18 mouse cellular contexts compared by ENCODE assay signal in the genomic region with DNA sequence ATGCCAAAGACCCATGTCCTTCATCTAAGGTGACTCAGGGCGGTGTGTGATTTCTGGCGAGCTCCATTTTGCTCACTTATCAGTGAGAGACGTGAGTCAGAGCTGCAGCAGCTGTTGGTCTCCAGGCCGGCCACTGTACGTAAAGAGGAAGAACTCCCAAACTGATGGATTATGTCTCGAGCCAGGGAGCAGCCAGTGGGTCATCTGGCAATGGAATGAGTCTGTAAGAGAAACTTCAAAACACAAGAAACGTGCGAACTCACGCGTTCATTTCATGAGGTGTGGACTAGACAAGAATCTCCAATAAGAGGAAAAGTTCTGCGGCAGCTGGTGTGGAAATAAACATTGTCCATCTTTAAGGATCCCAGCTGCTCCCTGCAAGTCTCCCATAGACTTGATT.
DNase-seq lines count a peak whose midpoint lies in the region; ATAC-seq and TF ChIP-seq lines count a peak whose summit lies in the region.
"Had no signal": no experiment of that assay in that cellular context is flagged by ENCODE, and none has a peak within 500 bp of the region (broad histone marks: within the 10 kb centered on the region; RNA-seq: fewer than 3 reads in every experiment).

No protein-coding gene starts in this region.

- peak; percentile 35 for DNase-seq in kidney, postnatal 10 days
- DNase-seq in kidney, adult 2 months, result no peak
- peak; percentile 54 for DNase-seq in MEL (ENCODE audit: low read depth, low spot score)
- no peak for DNase-seq in ovary, postnatal 36 days (ENCODE audit: low spot score)
- DNase-seq in cerebellum, adult 2 months, result no peak
- no peak for DNase-seq in neural tube, embryonic 10.5 days (ENCODE audit: extremely low spot score, low spot score)
- DNase-seq: cerebellum, postnatal 25 days; kidney, postnatal 25 days; liver; liver, postnatal 0 days; right cerebral cortex, postnatal 25 days; thymus, postnatal 4 days had no signal

- no peaks in the 10 kb centered on the region for H3K79me2 ChIP-seq in C2C12 (ENCODE audit: control insufficient read depth, insufficient read depth)
- no peaks in the 10 kb centered on the region for H3K79me2 ChIP-seq in MEL (ENCODE audit: control insufficient read depth, insufficient read depth, low read length, poor library complexity)

- TF ChIP-seq RAD21 in MEL (IDR thresholded peaks at IDR 0.05; ENCODE audit: low read depth, low read length), result no peak

- ATAC-seq in intestine, embryonic 16.5 days, result peak; percentile 41
- ATAC-seq: CD4-positive, CD25-positive, alpha-beta regulatory T cell, adult 4 months; liver, postnatal 0 days had no signal

- no peaks in the 10 kb centered on the region for H3K36me3 ChIP-seq in kidney, adult 2 months (ENCODE audit: control insufficient read depth, insufficient read depth, low read length)
- H3K36me3 ChIP-seq in C2C12 (ENCODE audit: control insufficient read depth, insufficient read depth) (no peaks in the 10 kb centered on the region), MEL (ENCODE audit: control insufficient read depth in 1 of 2, insufficient read depth in 2 of 2, low read length in 2 of 2) (peaks cover 0 to 12% of the 10 kb centered on the region in 2 experiments; a peak in 2 of 4 replicates)
- H3K36me3 ChIP-seq in intestine, embryonic 16.5 days (ENCODE audit: control insufficient read depth, insufficient read depth, low read length), result no peaks in the 10 kb centered on the region
- H3K36me3 ChIP-seq: forebrain, embryonic 12.5 days; G1E; hindbrain, embryonic 10.5 days had no signal

- no peak overlapping the region for H3ac ChIP-seq in C2C12 (ENCODE audit: control insufficient read depth, insufficient read length, low read depth)

- H3K4me1 ChIP-seq in kidney, adult 2 months (ENCODE audit: control insufficient read depth, insufficient read depth, low read length), result no peaks in the 10 kb centered on the region
- peaks cover 0 to 17% of the 10 kb centered on the region in 2 experiments; a peak in 3 of 4 replicates for H3K4me1 ChIP-seq in MEL (ENCODE audit: control insufficient read depth in 1 of 2, insufficient read depth in 2 of 2, low read length in 2 of 2)
- H3K4me1 ChIP-seq in intestine, embryonic 16.5 days (ENCODE audit: control insufficient read depth, insufficient read depth, low read length), result peaks cover 3% of the 10 kb centered on the region
- H3K4me1 ChIP-seq in cerebellum, adult 2 months (ENCODE audit: control insufficient read depth, insufficient read depth, low read length), result no peaks in the 10 kb centered on the region

- H3K27ac ChIP-seq in kidney, adult 2 months (ENCODE audit: insufficient read depth, low read depth, low read length), result no peak overlapping the region
- no peak overlapping the region for H3K27ac ChIP-seq in MEL (ENCODE audit: control insufficient read depth, low read depth, low read length)
- H3K27ac ChIP-seq in intestine, embryonic 16.5 days (ENCODE audit: low read length), result no peak overlapping the region
- no peak overlapping the region for H3K27ac ChIP-seq in cerebellum, adult 2 months (ENCODE audit: insufficient read depth, low read length)
- H3K27ac ChIP-seq: forebrain, embryonic 12.5 days; hindbrain, embryonic 10.5 days had no signal

- H3K9ac ChIP-seq in MEL (ENCODE audit: control insufficient read depth, low read depth, low read length, poor library complexity, severe bottlenecking), result no peak overlapping the region
- H3K9ac ChIP-seq in intestine, embryonic 16.5 days (ENCODE audit: low read depth, low read length), result no peak overlapping the region
- H3K9ac ChIP-seq: forebrain, embryonic 12.5 days; liver, postnatal 0 days had no signal

- no peaks in the 10 kb centered on the region for H3K9me3 ChIP-seq in MEL (replicated peaks; ENCODE audit: insufficient read depth, low read length)
- H3K9me3 ChIP-seq in intestine, embryonic 16.5 days (ENCODE audit: control insufficient read depth, low read length), result no peaks in the 10 kb centered on the region
- H3K9me3 ChIP-seq: forebrain, embryonic 12.5 days had no signal

- no peak for TF ChIP-seq CTCF in kidney, adult 2 months (conservative IDR thresholded peaks at IDR 0.05; ENCODE audit: insufficient read depth, insufficient read length, low read depth, low read length)
- TF ChIP-seq CTCF in C2C12 (IDR thresholded peaks at IDR 0.05; ENCODE audit: control insufficient read depth, insufficient read depth, insufficient read length) (no peak), MEL (IDR thresholded peaks at IDR 0.05 in 2 of 3, conservative IDR thresholded peaks at IDR 0.05 in 1 of 3; ENCODE audit: control insufficient read depth in 1 of 3, insufficient read depth in 1 of 3, low read depth in 2 of 3, low read length in 3 of 3, poor library complexity in 1 of 3, severe bottlenecking in 1 of 3) (no peak)
- TF ChIP-seq CTCF in cerebellum, adult 2 months (IDR thresholded peaks at IDR 0.05; ENCODE audit: borderline replicate concordance, insufficient read depth, low read depth, low read length), result no peak

- H3K27me3 ChIP-seq in kidney, adult 2 months (replicated peaks; ENCODE audit: control insufficient read depth, insufficient read depth, low read length), result no peaks in the 10 kb centered on the region
- H3K27me3 ChIP-seq in C2C12 (ENCODE audit: control insufficient read depth, insufficient read depth, insufficient read length) (no peaks in the 10 kb centered on the region), MEL (ENCODE audit: control insufficient read depth in 1 of 2, insufficient read depth in 2 of 2, low read length in 2 of 2) (no peaks in the 10 kb centered on the region)
- no peaks in the 10 kb centered on the region for H3K27me3 ChIP-seq in intestine, embryonic 16.5 days (replicated peaks; ENCODE audit: control insufficient read depth, insufficient read depth, low read length)
- no peaks in the 10 kb centered on the region for H3K27me3 ChIP-seq in cerebellum, adult 2 months (ENCODE audit: control insufficient read depth, insufficient read depth, low read length)
- H3K27me3 ChIP-seq: forebrain, embryonic 12.5 days had no signal

- 0 out of 4 replicates have a peak, but pooled peaks of 1 of the 2 experiments have one; percentile 14 for TF ChIP-seq EP300 in MEL (IDR thresholded peaks at IDR 0.05; ENCODE audit: low read depth in 1 of 2, low read length in 2 of 2)

- WGBS in kidney, adult 2 months, result 73% methylated on average over 11 of the region's 11 CpGs
- WGBS in intestine, embryonic 16.5 days, result 44% methylated on average over 11 of the region's 11 CpGs
- 74% methylated on average over 11 of the region's 11 CpGs for WGBS in cerebellum, adult 2 months

- H3K4me3 ChIP-seq in kidney, adult 2 months (ENCODE audit: insufficient read depth, low read depth, low read length), result no peak overlapping the region
- H3K4me3 ChIP-seq in C2C12 (ENCODE audit: insufficient read depth, poor library complexity, severe bottlenecking) (no peak overlapping the region), MEL (ENCODE audit: control insufficient read depth in 1 of 2, insufficient read depth in 1 of 2, low read depth in 2 of 2, low read length in 2 of 2) (no peak overlapping the region)
- H3K4me3 ChIP-seq in intestine, embryonic 16.5 days (ENCODE audit: low read length), result no peak overlapping the region
- H3K4me3 ChIP-seq in cerebellum, adult 2 months (replicated peaks; ENCODE audit: insufficient read depth, low read depth, low read length), result no peak overlapping the region
- H3K4me3 ChIP-seq: forebrain, embryonic 12.5 days; hindbrain, embryonic 10.5 days had no signal

- TF ChIP-seq POLR2A in kidney, adult 2 months (IDR thresholded peaks at IDR 0.05; ENCODE audit: low read depth, low read length), result no peak
- no peak for TF ChIP-seq POLR2A in MEL (IDR thresholded peaks at IDR 0.05; ENCODE audit: control insufficient read depth in 1 of 2, insufficient read depth in 1 of 2, low read depth in 1 of 2, low read length in 2 of 2, poor library complexity in 1 of 2)
- TF ChIP-seq POLR2A in cerebellum, adult 2 months (IDR thresholded peaks at IDR 0.05; ENCODE audit: borderline replicate concordance, insufficient read depth, low read length), result no peak

- no peaks in the 10 kb centered on the region for H3K79me3 ChIP-seq in C2C12 (ENCODE audit: low read depth)

- H3K4me2 ChIP-seq in intestine, embryonic 16.5 days (ENCODE audit: low read depth, low read length), result no peak overlapping the region
- H3K4me2 ChIP-seq: forebrain, embryonic 12.5 days had no signal

TF ChIP-seq in C2C12, 6 proteins besides CTCF, POLR2A, EP300 and RAD21:
- TF ChIP-seq MAX (IDR thresholded peaks at IDR 0.05), result no peak
- peak; percentile 94 for TF ChIP-seq MYOD1 (IDR thresholded peaks at IDR 0.05; ENCODE audit: control insufficient read depth, insufficient read length, low read depth)
TF ChIP-seq in C2C12: peak in this region for 1.

TF ChIP-seq in MEL, 35 proteins besides CTCF, POLR2A, EP300 and RAD21:
- no peak for TF ChIP-seq POLR2AphosphoS2 (IDR thresholded peaks at IDR 0.05; ENCODE audit: low read length)
- TF ChIP-seq ETS1 (IDR thresholded peaks at IDR 0.05; ENCODE audit: low read depth, low read length), result peak; percentile 62; the same call in 1 of the 2 replicates
TF ChIP-seq in MEL: peak in this region for 1.

Comparison
In these comparisons a context has a peak if more than half of its experiments do, and no peak if none do; other contexts are left out.
1. DNase-seq: peak in kidney, postnatal 10 days (single experiment) and MEL (single experiment); none in kidney, adult 2 months (single experiment), ovary, postnatal 36 days (single experiment), cerebellum, adult 2 months (0 of 2) and neural tube, embryonic 10.5 days (single experiment).